Mouse (Mus musculus) heart, postnatal 0 days (tissue): ENCODE results near the gene Zan. TPM values are rescaled to one million over a fixed set of nuclear protein-coding genes. Genes with fewer than 3 reads are reported as not detected.
"Not testable (repeated sequence)": the region's sequence is repeated elsewhere in the genome, so short reads cannot be mapped to it uniquely, and the experiment has no call there.

Experiments used
- ATAC-seq: fragments of 200-750 bp; cut with Nextera tagmentation; 2 replicates; pipeline ENCODE4 v1.8.0; 2017; ENCODE audit warnings: low read depth, moderate number of reproducible peaks, moderate library complexity; ENCODE audit not compliant: insufficient read depth
- DNase-seq: peaks from one replicate; pipeline ENCODE4 v3.0.0-alpha.2; 2016; ENCODE audit warnings: low spot score
- H3K27ac ChIP-seq: fragments of 300-500 bp; sonication (generic); 2 replicates; pipeline ENCODE4 v1.5.1; 2014; ENCODE audit warnings: low read depth, mild to moderate bottlenecking
- H3K27me3 ChIP-seq: fragments of 300-500 bp; sonication (generic); 2 replicates; pipeline ENCODE4 v1.6.1; 2014; ENCODE audit warnings: low read length, mixed read lengths; ENCODE audit not compliant: control insufficient read depth, insufficient read depth
- H3K36me3 ChIP-seq: fragments of 300-500 bp; sonication (generic); replicated peaks from 2 replicates; pipeline ENCODE4 v1.6.1; 2014; ENCODE audit warnings: low read length, mixed read lengths; ENCODE audit not compliant: control insufficient read depth, insufficient read depth
- H3K4me1 ChIP-seq: fragments of 300-500 bp; sonication (generic); 2 replicates; pipeline ENCODE4 v1.6.1; 2014; ENCODE audit warnings: antibody characterized with exemption; ENCODE audit not compliant: control insufficient read depth, insufficient read depth
- H3K4me2 ChIP-seq: fragments of 300-500 bp; sonication (generic); 2 replicates; pipeline ENCODE4 v1.6.1; 2014; ENCODE audit warnings: low read depth, mild to moderate bottlenecking, low read length, moderate library complexity
- H3K4me3 ChIP-seq: fragments of 300-500 bp; sonication (generic); 2 replicates; pipeline ENCODE4 v1.5.1; 2014; ENCODE audit warnings: low read depth, low read length
- H3K9ac ChIP-seq: fragments of 300-500 bp; sonication (generic); replicated peaks from 2 replicates; pipeline ENCODE4 v1.6.1; 2014; ENCODE audit warnings: low read depth, low read length, mixed read lengths
- H3K9me3 ChIP-seq: fragments of 300-500 bp; sonication (generic); replicated peaks from 2 replicates; pipeline ENCODE4 v1.6.1; 2016; ENCODE audit warnings: low read length; ENCODE audit not compliant: control insufficient read depth
- CTCF ChIP-seq: IDR thresholded peaks from 2 replicates; pipeline ENCODE4 v1.5.1; 2016; ENCODE audit warnings: antibody characterized with exemption, control low read depth, low read depth
- EP300 ChIP-seq: IDR thresholded peaks from 2 replicates; pipeline ENCODE4 v1.6.1; 2016; ENCODE audit warnings: antibody characterized with exemption, low read depth
- WGBS: fragments of 180-500 bp; shearing (Covaris S2); extraction: QIAGEN DNeasy Blood & Tissue Kit; methylation state at CpG from one replicate; pipeline ENCODE4 v1.1.7; 2014; 5-methylcytosine and 5-hydroxymethylcytosine counted together
- polyA plus RNA-seq: library from polyadenylated mRNA; unstranded; fragments of >200 nt; fragmentation: Nextera tagmentation; extraction: Ambion mirVana; gene quantifications from 2 replicates; pipeline ENCODE4 v1.2.1, GENCODE M21; 2015
- total RNA-seq: library from RNA; depleted of rRNA; stranded (reverse); fragments of >200 nt; gene quantifications from 2 replicates; pipeline ENCODE4 v1.2.3, GENCODE M21; 2014; ENCODE audit warnings: low replicate concordance

The Zan gene
- total and polyA plus RNA-seq, 2 experiments from 2014 or later, result under 0.01 to 0.04 TPM

DNA sequence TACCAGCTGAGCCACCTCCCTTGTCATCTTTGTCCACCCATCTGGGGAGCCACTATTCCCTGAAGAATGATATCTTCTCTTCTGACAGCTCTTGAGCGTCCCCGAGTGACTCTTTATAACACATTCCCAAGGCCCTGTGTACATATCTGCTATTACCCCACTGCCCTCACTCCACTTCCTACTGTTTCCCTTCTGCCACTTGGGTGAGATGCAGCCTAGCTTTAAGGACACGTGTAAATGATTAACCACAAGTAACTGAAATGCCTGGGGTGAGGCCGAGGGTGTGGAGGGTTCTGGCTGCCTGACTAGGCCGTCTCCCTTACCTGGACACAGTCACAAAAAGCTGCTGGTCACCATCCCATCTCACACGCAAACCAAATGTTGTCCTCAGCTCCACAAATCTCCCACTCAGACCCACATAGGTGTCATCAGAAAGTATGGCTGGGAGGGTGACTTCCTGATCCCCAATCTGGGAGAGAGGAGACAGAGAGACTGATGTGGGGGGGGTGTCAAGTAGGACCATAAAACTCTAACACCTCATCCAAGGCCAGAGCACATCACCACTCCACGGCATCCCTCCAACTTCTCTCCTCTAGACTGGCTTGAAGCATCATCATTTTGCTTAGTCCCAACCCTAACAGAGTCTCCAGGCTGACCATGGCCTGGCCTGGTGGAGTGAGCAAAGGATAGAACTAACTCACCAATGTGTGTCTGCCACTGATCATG, 20.8 kb downstream of the Zan start:
- ATAC-seq, result no peak
- no peaks in the 10 kb centered on the region for H3K27me3 ChIP-seq
- H3K36me3 ChIP-seq, result no peaks in the 10 kb centered on the region
- TF ChIP-seq EP300, result no peak
- TF ChIP-seq CTCF, result no peak
- no peak overlapping the region for H3K4me3 ChIP-seq
- WGBS, result 52% methylated on average over 7 of the region's 7 CpGs
- H3K27ac ChIP-seq, result no peak overlapping the region
- H3K4me1 ChIP-seq, result peaks cover 6% of the 10 kb centered on the region; the same call in 1 of the 2 replicates
- H3K9me3 ChIP-seq, result no peaks in the 10 kb centered on the region
- DNase-seq, result no peak
- no peak overlapping the region for H3K9ac ChIP-seq
- H3K4me2 ChIP-seq, result no peak overlapping the region

DNA sequence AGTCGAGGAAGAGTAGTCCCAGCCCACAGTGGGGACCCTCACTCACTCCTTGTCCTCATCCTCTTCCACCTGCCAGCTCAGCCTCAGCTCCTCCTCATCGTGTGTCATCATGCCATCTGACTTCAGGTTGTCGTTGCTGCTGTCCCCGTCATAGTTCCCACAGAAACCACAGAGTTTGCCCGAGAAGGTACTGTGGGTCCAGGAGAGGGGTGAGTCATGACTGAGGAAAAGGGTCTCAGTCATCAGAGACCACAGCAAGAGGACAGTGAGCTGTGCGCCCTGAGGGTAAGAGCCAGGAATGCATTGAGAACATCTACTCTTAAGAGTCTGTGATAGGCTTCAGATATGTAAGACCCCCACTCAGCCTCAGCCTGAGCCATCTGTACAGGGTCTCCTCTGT, 21.7 kb downstream of the Zan start:
- H3K27me3 ChIP-seq, result no peaks in the 10 kb centered on the region
- H3K36me3 ChIP-seq, result no peaks in the 10 kb centered on the region
- H3K27ac ChIP-seq, result no peak overlapping the region
- no peak overlapping the region for H3K4me3 ChIP-seq
- DNase-seq (no peak), ATAC-seq (no peak)
- H3K9me3 ChIP-seq, result no peaks in the 10 kb centered on the region
- peaks cover 6% of the 10 kb centered on the region; the same call in 1 of the 2 replicates for H3K4me1 ChIP-seq
- WGBS, result 69% methylated on average over 6 of the region's 6 CpGs
- H3K4me2 ChIP-seq, result no peak overlapping the region
- H3K9ac ChIP-seq, result no peak overlapping the region
- TF ChIP-seq EP300, result no peak
- no peak for TF ChIP-seq CTCF

DNA sequence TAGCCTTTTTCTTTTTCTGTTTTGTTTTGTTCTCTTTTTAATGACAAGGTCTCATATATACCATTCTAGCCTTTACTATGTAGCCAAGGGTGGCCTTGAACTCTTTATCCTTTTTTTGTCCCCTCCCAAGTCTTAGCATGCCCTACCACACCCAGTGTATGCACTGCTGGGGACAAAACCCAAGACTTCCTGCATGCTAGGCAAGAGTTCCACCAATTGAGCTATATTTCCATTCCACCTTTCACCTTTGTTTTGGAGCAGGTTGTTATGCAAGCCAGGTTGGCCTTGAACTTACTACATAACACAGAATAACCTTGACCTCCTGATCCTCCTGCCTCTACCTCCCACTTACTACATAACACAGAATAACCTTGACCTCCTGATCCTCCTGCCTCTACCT, 31.3 kb downstream of the Zan start:
- H3K27me3 ChIP-seq, result no peaks in the 10 kb centered on the region
- no peak overlapping the region for H3K27ac ChIP-seq
- H3K9ac ChIP-seq, result no peak overlapping the region
- no peaks in the 10 kb centered on the region for H3K4me1 ChIP-seq
- no peaks in the 10 kb centered on the region for H3K9me3 ChIP-seq
- TF ChIP-seq CTCF, result no peak
- TF ChIP-seq EP300, result no peak
- no peak overlapping the region for H3K4me2 ChIP-seq
- H3K4me3 ChIP-seq, result no peak overlapping the region
- ATAC-seq (no peak), DNase-seq (no peak)
- H3K36me3 ChIP-seq, result no peaks in the 10 kb centered on the region

DNA sequence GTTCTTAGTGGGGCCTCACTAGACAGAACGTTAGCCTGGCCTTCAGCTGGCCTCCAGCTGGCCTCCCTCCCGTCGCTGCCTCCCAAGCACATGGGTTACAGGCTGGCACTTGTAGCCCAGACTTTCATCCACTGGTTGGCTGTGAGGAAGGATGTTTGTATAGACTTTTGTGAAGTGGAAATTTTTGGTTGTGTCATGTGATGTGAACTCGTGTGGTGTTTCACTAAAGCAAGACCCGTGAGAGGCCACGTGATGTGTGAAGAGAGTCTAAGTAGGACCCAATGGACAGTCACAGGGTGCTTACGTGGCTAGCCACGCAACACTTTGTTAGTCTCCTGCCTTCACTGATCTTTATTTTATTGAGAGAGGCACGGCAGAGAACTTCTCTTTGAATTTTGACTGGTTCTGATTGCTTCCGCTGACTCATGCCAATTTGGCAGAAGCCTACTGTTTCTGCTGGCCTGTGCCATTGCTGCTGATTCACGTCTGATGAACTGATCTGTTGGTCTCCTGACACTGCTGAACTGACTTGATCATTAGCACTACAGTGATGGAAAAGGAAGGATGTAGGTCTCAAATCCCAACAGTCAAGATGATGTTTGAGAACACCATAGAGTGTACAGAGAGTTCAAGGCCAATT, 36.5 kb downstream of the Zan start:
- no peak for TF ChIP-seq EP300
- TF ChIP-seq CTCF, result no peak
- Histone ChIP-seq H3K4me2 (no peak overlapping the region), H3K9ac (no peak overlapping the region), H3K36me3 (no peaks in the 10 kb centered on the region), H3K27me3 (no peaks in the 10 kb centered on the region), H3K9me3 (no peaks in the 10 kb centered on the region), H3K27ac (no peak overlapping the region), H3K4me1 (no peaks in the 10 kb centered on the region), H3K4me3 (no peak overlapping the region)
- no peak for ATAC-seq
- WGBS, result 73% methylated on average over 11 of the region's 11 CpGs
- DNase-seq, result no peak

DNA sequence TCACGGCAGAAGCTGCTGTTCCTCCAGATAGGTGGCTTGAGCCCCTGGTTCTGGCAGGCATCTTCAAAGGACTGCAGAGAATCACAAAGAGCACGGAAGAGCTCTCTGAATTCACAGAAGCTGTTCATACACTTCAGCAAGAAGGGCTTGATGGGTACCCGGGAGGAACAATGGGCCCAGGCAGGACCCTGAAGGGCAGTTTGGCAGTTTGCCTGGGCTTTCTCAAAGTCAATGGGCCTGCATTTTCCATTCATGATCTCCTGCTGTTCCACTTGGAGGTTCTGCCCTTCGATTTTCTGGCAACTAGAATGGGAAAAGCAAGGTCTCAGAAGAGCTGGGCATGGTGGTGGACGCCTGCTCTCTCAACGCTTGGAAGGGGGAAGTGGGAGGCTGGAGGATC, 43.0 kb downstream of the Zan start:
- ATAC-seq, result no peak
- H3K9me3 ChIP-seq, result no peaks in the 10 kb centered on the region
- no peak overlapping the region for H3K9ac ChIP-seq
- no peak for DNase-seq
- 41% methylated on average over 6 of the region's 6 CpGs for WGBS
- H3K27me3 ChIP-seq, result no peaks in the 10 kb centered on the region
- no peaks in the 10 kb centered on the region for H3K36me3 ChIP-seq
- H3K4me3 ChIP-seq, result no peak overlapping the region
- H3K4me1 ChIP-seq, result no peaks in the 10 kb centered on the region
- H3K4me2 ChIP-seq, result no peak overlapping the region
- H3K27ac ChIP-seq, result no peak overlapping the region
- TF ChIP-seq CTCF (no peak), EP300 (no peak)

DNA sequence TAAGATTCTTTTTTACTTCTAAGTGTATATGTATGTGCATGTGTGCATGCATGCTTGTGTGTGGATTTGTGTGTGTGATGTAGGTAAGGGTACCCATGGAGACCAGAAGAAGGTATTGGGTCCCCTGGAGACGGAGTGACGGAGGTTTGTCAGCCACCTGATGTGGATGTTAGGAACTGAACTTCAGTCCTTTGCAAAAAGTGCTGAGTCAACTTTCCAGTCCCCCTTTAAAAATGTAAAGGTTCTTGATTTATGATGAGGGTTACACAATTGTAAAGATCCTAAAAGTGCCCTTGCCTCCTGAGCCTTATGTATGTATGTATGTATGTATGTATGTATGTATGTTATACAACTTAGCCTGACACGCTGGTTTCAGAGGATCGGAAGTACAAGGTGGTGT, 46.5 kb downstream of the Zan start:
- not testable (repeated sequence) for H3K27ac ChIP-seq, H3K27me3 ChIP-seq, H3K9me3 ChIP-seq, ATAC-seq, H3K4me1 ChIP-seq, H3K4me3 ChIP-seq, H3K9ac ChIP-seq, H3K4me2 ChIP-seq, DNase-seq, H3K36me3 ChIP-seq
- WGBS, result 77% methylated on average over 4 of the region's 4 CpGs
